Mouse (Mus musculus) midbrain, embryonic 11.5 days (tissue): ENCODE results near the gene G6pdx. TPM values are rescaled to one million over a fixed set of nuclear protein-coding genes. Genes with fewer than 3 reads are reported as not detected.

Source experiments
- ATAC-seq: fragments of 200-750 bp; cut with Nextera tagmentation; 2 replicates; pipeline ENCODE4 v1.8.0; 2017; ENCODE audit warnings: moderate TSS enrichment, moderate library complexity; ENCODE audit not compliant: low FRiP score
- DNase-seq: peaks from one replicate; pipeline ENCODE4 v3.0.0; 2015; ENCODE audit warnings: low spot score; ENCODE audit errors: missing footprints
- H3K27ac ChIP-seq: fragments of 300-500 bp; sonication (generic); 2 replicates; pipeline ENCODE4 v1.5.1; 2014; ENCODE audit warnings: low read depth, low read length
- H3K27me3 ChIP-seq: fragments of 300-500 bp; sonication (generic); 2 replicates; pipeline ENCODE4 v1.6.1; 2014; ENCODE audit warnings: mild to moderate bottlenecking, low read length, moderate library complexity, mixed read lengths; ENCODE audit not compliant: control insufficient read depth, insufficient read depth
- H3K36me3 ChIP-seq: fragments of 300-500 bp; sonication (generic); 2 replicates; pipeline ENCODE4 v1.6.1; 2014; ENCODE audit warnings: mild to moderate bottlenecking, low read length, moderate library complexity, mixed read lengths; ENCODE audit not compliant: control insufficient read depth, insufficient read depth
- H3K4me1 ChIP-seq: fragments of 300-500 bp; sonication (generic); 2 replicates; pipeline ENCODE4 v1.6.1; 2014; ENCODE audit warnings: low read length; ENCODE audit not compliant: control insufficient read depth, insufficient read depth
- H3K4me2 ChIP-seq: fragments of 300-500 bp; sonication (generic); 2 replicates; pipeline ENCODE4 v1.6.1; 2014; ENCODE audit warnings: mild to moderate bottlenecking, moderate library complexity
- H3K4me3 ChIP-seq: fragments of 300-500 bp; sonication (generic); 2 replicates; pipeline ENCODE4 v1.5.1; 2014; ENCODE audit warnings: low read depth, low read length
- H3K9ac ChIP-seq: fragments of 300-500 bp; sonication (generic); 2 replicates; pipeline ENCODE4 v1.6.1; 2014; ENCODE audit warnings: low read length
- H3K9me3 ChIP-seq: fragments of 300-500 bp; sonication (generic); 2 replicates; pipeline ENCODE4 v1.6.1; 2016; ENCODE audit warnings: low read length; ENCODE audit not compliant: control insufficient read depth
- WGBS: fragments of 180-500 bp; shearing (Covaris S2); extraction: QIAGEN DNeasy Blood & Tissue Kit; methylation state at CpG from one replicate; pipeline ENCODE4 v1.1.7; 2014; 5-methylcytosine and 5-hydroxymethylcytosine counted together
- polyA plus RNA-seq: library from polyadenylated mRNA; unstranded; fragments of >200 nt; fragmentation: Nextera tagmentation; extraction: Ambion mirVana; gene quantifications from 2 replicates; pipeline ENCODE4 v1.2.1, GENCODE M21; 2014

G6pdx gene
- polyA plus RNA-seq, 1 experiment from 2014 or later = 56.2 TPM

- no peak for ATAC-seq
- 74% methylated on average over 10 of the region's 10 CpGs for WGBS
- peak overlapping the region; percentile 59 for H3K4me3 ChIP-seq
- no peak overlapping the region for H3K27ac ChIP-seq
- H3K4me2 ChIP-seq = peak overlapping the region; percentile 61
- no peaks in the 10 kb centered on the region for H3K27me3 ChIP-seq
- H3K36me3 ChIP-seq = no peaks in the 10 kb centered on the region
- peak; percentile 83 for DNase-seq
- no peaks in the 10 kb centered on the region for H3K9me3 ChIP-seq
- H3K4me1 ChIP-seq = peaks cover 6% of the 10 kb centered on the region
- peak overlapping the region; percentile 76 for H3K9ac ChIP-seq
Observed at GRCm38 (mm10) chrX:74367512-74367911, 61.5 kb downstream of the G6pdx start.

Other genes with a start within 250 kb of the G6pdx start
- 178 and 185 TPM in 2 replicates for gene Flna, start 179.4 kb downstream of the G6pdx start, polyA plus RNA-seq
- 24.3 and 25.2 TPM in 2 replicates for gene Emd, start 174.5 kb downstream of the G6pdx start, polyA plus RNA-seq
- gene Rpl10, start 158.4 kb downstream of the G6pdx start, polyA plus RNA-seq = 661 and 713 TPM in 2 replicates
- gene Taz, start 147.3 kb downstream of the G6pdx start, polyA plus RNA-seq = 57.9 and 60.9 TPM in 2 replicates
- gene Dnase1l1, start 146.9 kb downstream of the G6pdx start, polyA plus RNA-seq = 4.3 and 4.4 TPM in 2 replicates
- 101 and 106 TPM in 2 replicates for gene Atp6ap1, start 132.1 kb downstream of the G6pdx start, polyA plus RNA-seq
- gene Gdi1, start 124.2 kb downstream of the G6pdx start, polyA plus RNA-seq = 430 and 451 TPM in 2 replicates
- 58.1 and 59.2 TPM in 2 replicates for gene Fam50a, start 116.2 kb downstream of the G6pdx start, polyA plus RNA-seq
- gene Plxna3, start 100.1 kb downstream of the G6pdx start, polyA plus RNA-seq = 13.7 and 19.8 TPM in 2 replicates
- 110 and 118 TPM in 2 replicates for gene Lage3, start 75.6 kb downstream of the G6pdx start, polyA plus RNA-seq
- gene Ubl4a, start 56.0 kb downstream of the G6pdx start, polyA plus RNA-seq = 74.3 and 76.5 TPM in 2 replicates
- gene Slc10a3, start 55.8 kb downstream of the G6pdx start, polyA plus RNA-seq = 8.5 and 9.0 TPM in 2 replicates
- 26.2 and 27.3 TPM in 2 replicates for gene Fam3a, start 35.9 kb downstream of the G6pdx start, polyA plus RNA-seq
- gene Ikbkg, start 35.9 kb downstream of the G6pdx start, polyA plus RNA-seq = 22.8 and 24.8 TPM in 2 replicates
- gene Gm6880, start 52.2 kb upstream of the G6pdx start, polyA plus RNA-seq = 0.61 TPM in 1 of 2 replicates, not detected in the other
- not detected in 2 replicates for gene Olfr1326-ps1, start 145.7 kb upstream of the G6pdx start, polyA plus RNA-seq
- not detected in 2 replicates for gene Olfr1325, start 163.5 kb upstream of the G6pdx start, polyA plus RNA-seq
- not detected in 2 replicates for gene Gm5640, start 216.4 kb upstream of the G6pdx start, polyA plus RNA-seq